Mouse (Mus musculus) bone marrow macrophage, adult 2 months (primary cell): ENCODE results near the gene Vmn1r235. TPM values are rescaled to one million over a fixed set of nuclear protein-coding genes. Genes with fewer than 3 reads are reported as not detected.
"Not testable (repeated sequence)": the region's sequence is repeated elsewhere in the genome, so short reads cannot be mapped to it uniquely, and the experiment has no call there.

ENCODE experiments used
- H3K27ac ChIP-seq: 2 replicates; pipeline ENCODE4 v1.5.1; 2012; ENCODE audit warnings: low read depth, low read length; ENCODE audit not compliant: insufficient read depth
- H3K4me1 ChIP-seq: 2 replicates; pipeline ENCODE4 v1.6.1; 2012; ENCODE audit warnings: low read length; ENCODE audit not compliant: control insufficient read depth, insufficient read depth
- H3K4me3 ChIP-seq: 2 replicates; pipeline ENCODE4 v1.5.1; 2012; ENCODE audit warnings: mild to moderate bottlenecking, low read length, moderate library complexity; ENCODE audit not compliant: insufficient read depth
- CTCF ChIP-seq: IDR thresholded peaks from 2 replicates; pipeline ENCODE4 v1.5.1; 2012; ENCODE audit warnings: low read depth, mild to moderate bottlenecking, low read length, moderate library complexity
- POLR2A ChIP-seq: IDR thresholded peaks from 2 replicates; pipeline ENCODE4 v1.6.1; 2012; ENCODE audit warnings: mild to moderate bottlenecking, low read depth, low read length, borderline replicate concordance
- polyA plus RNA-seq: library from polyadenylated mRNA; stranded (reverse); fragments of >200 nt; gene quantifications from 2 replicates; pipeline ENCODE4 v1.2.4, GENCODE M21; 2012; ENCODE audit not compliant: missing spikeins, insufficient read depth, insufficient read length

The Vmn1r235 gene
- not detected in 2 replicates for polyA plus RNA-seq

DNA sequence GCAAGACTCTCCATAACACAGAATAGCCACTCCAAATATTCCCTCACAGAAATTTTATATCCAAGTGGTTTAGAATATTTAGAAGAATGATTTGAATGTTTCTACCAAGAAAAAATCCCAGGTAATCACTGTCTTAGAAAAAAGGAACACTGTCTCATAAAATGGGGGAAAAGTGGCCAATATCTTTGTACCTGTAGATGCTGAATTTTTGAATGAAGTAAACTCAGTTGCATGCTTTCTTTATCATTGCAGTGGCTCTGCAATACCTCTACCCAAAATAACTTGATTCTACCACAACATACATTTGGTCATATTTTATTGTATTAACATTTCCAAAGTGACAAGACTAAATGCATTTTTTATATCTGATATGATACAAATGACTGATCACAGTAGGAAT is at the start of gene Vmn1r235:
Vmn1r235 (plus strand) TSS at position 301 of the 400 bp plus-strand sequence.
- Histone ChIP-seq H3K4me3 (no peak within 1 kb of the TSS), H3K27ac (no peak within 1 kb of the TSS), H3K4me1 (no peaks in the 10 kb centered on the region)
- TF ChIP-seq POLR2A, result no peak
- no peak for TF ChIP-seq CTCF

DNA sequence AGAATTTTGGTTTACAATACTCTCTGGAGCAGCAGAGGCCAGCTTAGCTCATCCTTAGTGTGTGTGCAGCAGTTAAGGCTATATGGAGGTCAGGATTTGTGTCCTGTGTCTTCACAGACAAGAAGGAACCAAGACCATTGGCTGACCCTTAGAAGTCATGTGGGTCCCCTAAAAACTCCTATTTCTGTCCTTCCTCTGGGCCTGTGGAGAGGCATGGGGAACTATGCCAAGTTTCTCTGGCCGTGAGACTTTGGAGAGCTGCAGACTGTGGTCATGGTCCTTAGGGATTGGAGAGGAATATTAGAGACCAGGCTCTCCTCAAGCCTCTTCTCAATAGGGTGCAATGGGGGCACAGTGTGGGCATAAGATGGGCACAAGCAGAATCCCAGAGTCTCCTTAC is 45.1 kb upstream of the Vmn1r235 start:
- not testable (repeated sequence) for H3K27ac ChIP-seq, H3K4me3 ChIP-seq, H3K4me1 ChIP-seq

DNA sequence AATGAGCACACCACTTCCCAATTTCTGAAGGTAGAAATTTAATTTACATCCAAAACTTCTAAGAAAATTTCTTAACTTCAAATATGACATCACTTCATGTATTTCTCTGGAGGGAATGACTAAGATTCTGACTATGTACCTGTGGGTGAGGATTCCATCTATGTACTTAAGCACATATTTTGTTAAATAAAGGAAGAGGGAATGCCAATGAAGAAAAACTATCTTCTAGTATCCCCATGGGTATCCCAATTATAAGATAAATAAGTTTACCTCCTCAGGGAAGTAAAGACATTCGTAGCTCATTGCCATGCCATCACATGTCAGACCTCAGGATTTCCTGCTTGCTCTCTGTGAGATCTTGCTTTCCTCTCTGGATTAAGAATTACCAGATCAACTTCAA is 30.4 kb upstream of the Vmn1r235 start, which contains the start of gene Vmn1r234:
Vmn1r234 (plus strand) TSS at position 301 of the 400 bp plus-strand sequence.
- H3K4me1 ChIP-seq, result no peaks in the 10 kb centered on the region
- no peak within 1 kb of the TSS for H3K27ac ChIP-seq
- TF ChIP-seq POLR2A, result no peak
- TF ChIP-seq CTCF, result no peak
- H3K4me3 ChIP-seq, result no peak within 1 kb of the TSS

DNA sequence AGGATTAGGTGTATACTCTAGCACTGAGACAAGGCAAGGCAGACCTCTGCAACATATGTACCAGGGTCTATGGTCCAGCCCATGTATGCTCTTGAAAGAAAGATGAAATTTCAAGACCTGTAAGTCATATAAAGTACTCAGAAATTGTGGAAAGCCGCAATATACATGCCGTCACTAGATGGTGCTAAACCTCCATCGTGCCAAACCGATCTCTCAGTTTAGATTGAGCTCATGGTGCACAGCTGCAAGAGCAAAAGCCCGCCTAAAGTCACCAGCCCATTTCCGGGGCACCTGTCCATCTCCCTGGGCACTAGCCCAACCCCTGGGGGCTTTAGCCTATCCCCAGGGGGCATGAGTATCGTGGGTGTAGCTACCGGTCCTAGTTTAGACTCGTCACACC is 24.6 kb upstream of the Vmn1r235 start:
- Histone ChIP-seq H3K4me1 (no peaks in the 10 kb centered on the region), H3K4me3 (no peak overlapping the region), H3K27ac (no peak overlapping the region)
- TF ChIP-seq CTCF (no peak), POLR2A (no peak)

DNA sequence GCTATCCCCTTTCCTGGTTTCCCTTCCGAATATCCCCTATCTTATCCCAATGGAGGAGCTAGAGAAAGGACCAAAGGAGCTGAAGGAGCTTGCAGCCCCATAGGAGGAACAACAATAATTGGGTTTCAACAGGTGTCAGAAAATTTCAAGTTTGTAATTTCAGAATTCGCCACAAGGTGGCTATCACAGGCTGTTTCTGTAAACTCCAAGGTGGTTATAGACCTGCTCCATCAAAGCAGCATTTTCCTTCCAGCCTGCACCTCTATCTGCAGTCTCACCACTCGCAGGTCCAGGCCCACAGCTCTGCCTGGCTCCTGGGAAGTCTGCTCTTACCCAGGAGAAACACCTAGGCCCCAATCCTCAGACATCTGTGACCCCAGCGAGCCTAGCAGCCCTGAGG is 15.9 kb downstream of the Vmn1r235 start:
- TF ChIP-seq POLR2A (no peak), CTCF (no peak)

DNA sequence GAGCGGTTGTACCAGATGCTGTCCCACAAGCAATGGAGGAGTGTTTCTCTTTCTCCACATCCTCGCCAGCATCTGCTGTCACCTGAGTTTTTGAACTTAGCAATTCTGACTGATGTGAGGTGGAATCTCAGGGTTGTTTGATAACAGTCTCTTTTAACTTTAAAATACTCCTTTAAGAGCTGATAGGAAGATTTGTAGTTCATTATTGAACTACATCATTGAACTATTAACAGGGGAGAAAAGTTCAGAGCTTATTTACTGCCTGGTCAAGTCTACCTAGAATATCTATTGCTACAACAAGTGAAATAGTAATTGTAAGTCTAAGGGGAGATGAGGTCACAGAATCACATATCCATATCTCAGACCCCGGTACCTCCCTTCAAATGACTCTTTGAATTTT is 26.4 kb downstream of the Vmn1r235 start, which contains the start of gene Vmn1r236:
Vmn1r236 (plus strand) TSS at position 301 of the 400 bp plus-strand sequence.
- Histone ChIP-seq H3K4me3 (no peak within 1 kb of the TSS), H3K4me1 (no peaks in the 10 kb centered on the region), H3K27ac (no peak within 1 kb of the TSS)
- TF ChIP-seq CTCF, result no peak
- no peak for TF ChIP-seq POLR2A

More for the DNA sequence above, 15.9 kb downstream of the Vmn1r235 start:
- H3K4me1 ChIP-seq, result no peaks in the 10 kb centered on the region
- H3K4me3 ChIP-seq, result no peak overlapping the region
- H3K27ac ChIP-seq, result no peak overlapping the region

DNA sequence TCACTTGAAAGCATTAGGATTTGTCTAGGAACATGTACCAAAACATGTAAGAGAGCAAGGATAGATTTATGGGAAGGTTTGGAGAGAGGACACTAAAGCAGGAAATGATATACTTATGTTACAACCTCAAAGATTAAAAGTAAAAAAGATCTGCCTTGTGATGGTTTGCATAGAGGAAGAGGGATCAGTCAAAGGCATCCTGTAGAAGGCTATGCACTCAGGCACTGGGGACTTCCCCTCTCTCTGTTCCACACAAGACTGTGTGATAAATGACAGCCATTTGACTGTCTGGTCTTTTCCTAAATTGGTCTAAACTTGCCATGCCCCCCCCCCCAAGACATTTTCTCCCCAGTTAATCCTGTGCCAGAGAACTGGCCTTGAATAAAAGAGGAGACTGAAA is 28.2 kb downstream of the Vmn1r235 start:
- H3K4me1 ChIP-seq, result no peaks in the 10 kb centered on the region
- H3K27ac ChIP-seq, result no peak overlapping the region
- TF ChIP-seq POLR2A, result no peak
- TF ChIP-seq CTCF, result no peak
- no peak overlapping the region for H3K4me3 ChIP-seq

DNA sequence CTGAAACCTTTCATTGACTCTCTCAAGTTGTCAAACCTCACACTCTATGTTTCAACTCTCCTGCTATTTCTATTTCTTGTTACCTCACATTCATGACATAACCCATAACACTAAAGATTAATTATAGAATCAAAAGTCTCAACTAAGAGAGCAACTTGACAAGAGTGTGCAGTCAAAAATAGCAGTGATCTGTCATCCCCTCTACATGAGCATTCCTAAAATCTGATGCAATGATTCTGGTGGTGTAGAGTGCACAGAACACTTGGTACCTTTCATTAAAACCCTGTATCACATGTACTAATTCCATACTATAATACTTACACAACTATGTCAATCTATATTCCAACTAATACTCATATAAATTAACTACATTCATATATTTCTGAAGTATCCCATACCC is 33.5 kb downstream of the Vmn1r235 start:
- Histone ChIP-seq H3K4me3 (no peak overlapping the region), H3K27ac (no peak overlapping the region), H3K4me1 (no peaks in the 10 kb centered on the region)
- TF ChIP-seq CTCF, result no peak
- TF ChIP-seq POLR2A, result no peak

DNA sequence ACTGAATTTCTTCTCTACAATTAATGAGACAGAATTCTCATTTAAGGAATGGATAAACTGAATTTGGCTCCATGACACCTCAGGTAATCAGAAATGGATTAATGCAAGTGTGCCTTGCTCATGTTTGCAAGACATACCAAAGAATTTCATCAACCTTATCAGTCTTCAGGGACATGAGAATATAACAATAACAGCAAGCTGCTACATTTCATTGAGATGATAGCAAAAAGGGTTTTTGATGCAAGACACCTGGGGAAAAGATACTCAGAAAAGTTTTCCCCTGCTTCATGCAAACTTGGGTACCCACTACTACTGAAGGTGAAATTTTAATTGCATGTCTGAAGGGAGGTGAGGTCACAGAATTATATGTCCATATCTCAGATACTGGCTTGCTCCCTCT is 55.4 kb downstream of the Vmn1r235 start, which contains the start of gene Vmn1r237:
Vmn1r237 (plus strand) TSS at position 301 of the 400 bp plus-strand sequence.
- TF ChIP-seq POLR2A (no peak), CTCF (no peak)
- Histone ChIP-seq H3K27ac (no peak within 1 kb of the TSS), H3K4me1 (no peaks in the 10 kb centered on the region), H3K4me3 (no peak within 1 kb of the TSS)

Other genes with a start within 250 kb of the Vmn1r235 start
- 16.1 and 18.2 TPM in 2 replicates for gene Zfp160, start 247.5 kb upstream of the Vmn1r235 start, polyA plus RNA-seq
- gene Vmn1r234, start 30.3 kb upstream of the Vmn1r235 start, polyA plus RNA-seq, result not detected in 2 replicates
- not detected in 2 replicates for gene Vmn1r236, start 26.5 kb downstream of the Vmn1r235 start, polyA plus RNA-seq
- gene Vmn1r237, start 55.5 kb downstream of the Vmn1r235 start, polyA plus RNA-seq, result 0.19 TPM in 1 of 2 replicates, not detected in the other
- gene Zfp677, start 127.3 kb downstream of the Vmn1r235 start, polyA plus RNA-seq, result 6.8 and 7.4 TPM in 2 replicates
- 2.7 and 3.8 TPM in 2 replicates for gene Zfp54, start 166.8 kb downstream of the Vmn1r235 start, polyA plus RNA-seq
- gene Zfp51, start 194.0 kb downstream of the Vmn1r235 start, polyA plus RNA-seq, result 5.9 and 8.1 TPM in 2 replicates
- gene Zfp53, start 232.6 kb downstream of the Vmn1r235 start, polyA plus RNA-seq, result 13.5 and 13.8 TPM in 2 replicates